Mouse (Mus musculus) hindbrain, embryonic 10.5 days (tissue): Measurements from ENCODE around the gene Diras1. TPM values are rescaled to one million over a fixed set of nuclear protein-coding genes. Genes with fewer than 3 reads are reported as not detected.
"Not testable (repeated sequence)": the region's sequence is repeated elsewhere in the genome, so short reads cannot be mapped to it uniquely, and the experiment has no call there.

Experiments
- DNase-seq: peaks from one replicate; pipeline ENCODE4 v3.0.0-alpha.2; 2017; ENCODE audit warnings: low spot score
- H3K27ac ChIP-seq: fragments of 300-500 bp; sonication (generic); 2 replicates; pipeline ENCODE4 v1.5.1; 2016; ENCODE audit warnings: mild to moderate bottlenecking, moderate library complexity
- H3K27me3 ChIP-seq: fragments of 300-500 bp; sonication (generic); 2 replicates; pipeline ENCODE4 v1.6.1; 2016; ENCODE audit warnings: mild to moderate bottlenecking; ENCODE audit not compliant: poor library complexity, insufficient read depth, severe bottlenecking
- H3K36me3 ChIP-seq: fragments of 300-500 bp; sonication (generic); 2 replicates; pipeline ENCODE4 v1.6.1; 2016; ENCODE audit warnings: mild to moderate bottlenecking, moderate library complexity
- H3K4me1 ChIP-seq: fragments of 300-500 bp; sonication (generic); replicated peaks from 2 replicates; pipeline ENCODE4 v1.6.1; 2016; ENCODE audit warnings: mild to moderate bottlenecking
- H3K4me3 ChIP-seq: fragments of 300-500 bp; sonication (generic); 2 replicates; pipeline ENCODE4 v1.5.1; 2016; ENCODE audit warnings: mild to moderate bottlenecking, moderate library complexity
- H3K9me3 ChIP-seq: fragments of 300-500 bp; sonication (generic); 2 replicates; pipeline ENCODE4 v1.6.1; 2016; ENCODE audit warnings: mild to moderate bottlenecking, moderate library complexity
- WGBS: fragments of 180-500 bp; shearing (Covaris S2); methylation state at CpG from one replicate; pipeline ENCODE4 v1.1.7; 2016; 5-methylcytosine and 5-hydroxymethylcytosine counted together
- polyA plus RNA-seq: library from polyadenylated mRNA; unstranded; fragments of >200 nt; fragmentation: Nextera tagmentation; extraction: Ambion mirVana; gene quantifications from 2 replicates; pipeline ENCODE4 v1.2.1, GENCODE M21; 2016

Diras1 gene
- polyA plus RNA-seq, 1 experiment from 2014 or later = 9.8 TPM

DNA sequence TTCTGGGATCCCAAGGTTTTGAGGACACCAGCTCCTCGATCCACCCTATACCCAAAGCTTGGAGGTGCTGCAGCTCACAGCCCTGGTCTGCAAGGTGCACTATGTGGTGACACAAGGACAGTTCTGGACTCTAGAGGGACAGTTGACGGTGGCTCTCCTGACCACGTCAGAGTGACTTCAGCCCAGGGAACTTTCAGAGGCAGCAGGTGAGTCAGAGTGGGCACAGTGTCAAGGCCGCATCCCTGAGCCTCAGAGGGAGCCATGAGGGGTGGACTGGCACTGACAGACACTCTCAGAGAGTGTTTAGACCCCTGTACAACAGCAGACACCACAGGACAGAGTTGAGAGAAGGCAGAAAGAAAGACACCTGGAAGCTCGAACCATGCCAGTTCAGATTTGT lies 27.1 kb upstream of the Diras1 start:
- 92% methylated on average over 5 of the region's 5 CpGs for WGBS
- H3K27me3 ChIP-seq = no peaks in the 10 kb centered on the region
- no peak overlapping the region for H3K4me3 ChIP-seq
- H3K4me1 ChIP-seq = peaks cover 24% of the 10 kb centered on the region
- H3K9me3 ChIP-seq = no peaks in the 10 kb centered on the region
- peaks cover 88% of the 10 kb centered on the region for H3K36me3 ChIP-seq
- no peak for DNase-seq
- no peak overlapping the region for H3K27ac ChIP-seq

DNA sequence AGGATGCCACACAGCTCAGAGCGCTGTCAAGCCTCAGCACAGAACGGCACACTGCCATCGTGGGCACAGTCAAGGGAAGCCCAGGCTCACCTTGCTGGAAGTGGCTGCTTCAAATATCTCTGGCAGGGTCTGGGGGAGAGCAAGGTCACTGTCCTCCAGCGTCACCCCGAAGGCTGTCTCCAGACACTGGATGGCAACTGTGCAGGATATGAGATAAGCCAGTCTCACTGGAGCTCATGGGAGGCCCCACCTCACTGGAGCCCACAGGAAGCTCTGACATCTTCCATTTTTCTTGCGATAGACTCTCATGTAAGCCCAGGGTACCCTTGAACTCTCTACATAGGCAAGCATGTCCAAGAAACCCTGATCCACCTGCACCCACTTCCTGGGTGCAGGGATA lies 25.7 kb upstream of the Diras1 start:
- peaks cover 10% of the 10 kb centered on the region; the same call in 1 of the 2 replicates for H3K4me1 ChIP-seq
- no peaks in the 10 kb centered on the region for H3K9me3 ChIP-seq
- DNase-seq = no peak
- no peaks in the 10 kb centered on the region for H3K27me3 ChIP-seq
- H3K36me3 ChIP-seq = peaks cover 96% of the 10 kb centered on the region
- WGBS = 96% methylated on average over 6 of the region's 6 CpGs
- no peak overlapping the region for H3K27ac ChIP-seq
- no peak overlapping the region for H3K4me3 ChIP-seq

DNA sequence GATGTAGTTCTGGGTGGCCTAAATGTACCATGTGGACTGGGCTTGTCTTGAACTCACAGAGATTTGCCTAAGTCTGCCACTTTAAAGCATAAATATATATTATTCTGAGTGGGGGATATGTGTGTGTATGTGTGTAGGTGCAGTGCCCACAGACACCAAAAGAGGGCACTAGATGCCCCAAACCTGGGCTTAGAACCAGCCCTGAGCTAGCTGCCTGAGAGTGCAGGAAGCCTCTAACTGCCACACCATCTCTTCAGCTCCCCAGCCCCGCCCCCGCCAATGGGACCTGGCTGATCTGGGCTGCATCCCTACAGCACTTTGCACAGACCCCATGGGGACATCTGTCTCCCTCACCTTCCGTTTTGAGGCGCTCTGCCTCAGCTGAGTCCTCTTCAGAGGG lies 25.2 kb upstream of the Diras1 start:
- Histone ChIP-seq H3K4me1 (0 out of 2 replicates have a peak, but pooled peaks cover 10% of the 10 kb centered on the region), H3K27ac (no peak overlapping the region), H3K9me3 (no peaks in the 10 kb centered on the region), H3K27me3 (no peaks in the 10 kb centered on the region), H3K4me3 (no peak overlapping the region), H3K36me3 (peaks cover 99% of the 10 kb centered on the region)
- DNase-seq = peak; percentile 28
- 90% methylated on average over 4 of the region's 4 CpGs for WGBS

DNA sequence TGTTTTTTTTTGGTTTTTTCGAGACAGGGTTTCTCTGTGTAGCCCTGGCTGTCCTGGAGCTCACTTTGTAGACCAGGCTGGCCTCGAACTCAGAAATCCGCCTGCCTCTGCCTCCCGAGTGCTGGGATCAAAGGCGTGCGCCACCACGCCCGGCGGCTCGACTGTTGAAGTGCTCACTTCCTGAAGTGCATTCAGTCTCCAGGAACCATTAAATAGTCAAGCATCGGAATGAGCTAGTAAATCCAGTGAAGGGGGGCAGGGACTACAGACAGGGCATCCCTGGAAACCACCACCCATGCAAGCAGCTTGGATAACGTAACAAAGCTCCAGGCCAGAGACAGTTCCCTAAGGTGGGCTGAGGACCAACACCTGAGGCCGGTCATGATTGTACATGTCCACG lies 19.8 kb upstream of the Diras1 start:
- peaks cover 80% of the 10 kb centered on the region for H3K36me3 ChIP-seq

DNA sequence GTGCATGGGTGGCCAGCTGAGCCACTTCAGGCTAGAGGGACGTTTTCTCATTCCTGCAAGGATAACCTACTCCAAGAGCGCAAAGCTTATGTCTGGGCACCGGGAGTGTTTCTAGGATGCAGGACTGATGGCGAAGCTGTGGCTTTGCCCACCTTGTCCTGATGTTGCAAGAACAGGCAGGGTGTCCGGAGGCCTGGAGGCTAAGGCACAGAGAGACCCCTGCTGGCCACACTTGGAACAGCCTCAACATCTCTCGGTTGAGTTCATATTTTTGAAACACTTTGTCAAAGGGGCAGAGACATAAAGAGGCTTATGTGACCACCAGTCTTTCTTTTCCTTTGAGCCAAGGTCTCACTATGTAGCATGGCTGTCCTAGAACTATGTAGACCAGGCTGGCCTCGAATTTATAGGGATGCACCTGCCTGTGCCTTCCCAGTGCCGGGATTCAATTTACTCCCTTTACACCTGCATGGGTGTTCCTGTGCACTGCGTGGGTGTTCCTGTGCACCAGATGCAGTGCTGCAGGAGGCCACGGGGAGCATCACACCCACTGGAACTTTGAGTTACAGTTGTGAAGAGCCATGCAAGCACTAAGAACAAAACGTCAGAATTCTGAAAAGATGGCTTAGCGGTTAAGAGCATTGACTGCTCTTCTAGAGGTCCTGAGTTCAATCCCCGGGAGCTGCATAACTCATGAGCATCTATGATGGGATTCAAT lies 16.2 kb upstream of the Diras1 start:
- WGBS = 37% methylated on average over 13 of the region's 13 CpGs

More for the DNA sequence above, 19.8 kb upstream of the Diras1 start:
- not testable (repeated sequence) for H3K27ac ChIP-seq, H3K27me3 ChIP-seq, H3K4me1 ChIP-seq, H3K9me3 ChIP-seq, H3K4me3 ChIP-seq, DNase-seq
- WGBS = 94% methylated on average over 14 of the region's 14 CpGs

DNA sequence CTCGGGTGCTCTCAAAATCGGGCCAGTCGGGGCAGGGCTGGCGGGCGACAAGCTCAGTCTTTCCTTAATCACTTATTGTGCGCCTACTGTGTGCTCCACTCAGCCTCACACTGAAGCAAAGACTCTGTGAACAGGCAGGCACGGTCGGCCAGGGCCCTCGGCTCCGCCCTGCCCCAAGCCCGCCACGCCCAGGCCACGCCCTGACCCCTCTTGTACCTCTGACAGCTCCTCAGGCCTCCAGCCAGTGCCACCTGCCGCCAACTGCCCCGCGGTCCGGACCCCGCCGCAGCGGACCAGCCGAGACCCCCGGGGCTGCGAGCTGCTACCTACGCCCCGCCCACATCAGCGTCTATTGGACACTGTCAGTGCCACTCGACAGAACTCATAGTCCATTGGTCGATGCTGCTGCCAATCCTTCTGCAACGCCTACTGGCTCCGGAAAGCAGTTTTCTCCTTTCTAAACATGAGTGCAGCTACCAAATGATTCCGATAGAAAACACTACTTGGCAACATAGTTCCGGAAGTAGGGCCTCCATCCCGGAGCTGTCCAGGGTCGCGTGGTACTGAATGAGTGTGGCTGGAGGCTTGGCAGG lies 11.6 kb upstream of the Diras1 start, which contains the start of gene Slc39a3:
TSS of gene Slc39a3 (minus strand) at position 439 of the 593 bp plus-strand sequence.
- peak within 1 kb of the TSS; percentile 86 for H3K27ac ChIP-seq
- WGBS = 1% methylated on average over 35 of the region's 35 CpGs
- peak; percentile 98 for DNase-seq

More for the DNA sequence above, 16.2 kb upstream of the Diras1 start:
- Histone ChIP-seq H3K4me1 (peaks cover 12% of the 10 kb centered on the region), H3K27ac (no peak overlapping the region), H3K27me3 (no peaks in the 10 kb centered on the region), H3K36me3 (peaks cover 44% of the 10 kb centered on the region), H3K9me3 (no peaks in the 10 kb centered on the region), H3K4me3 (no peak overlapping the region)
- DNase-seq = peak; percentile 75

DNA sequence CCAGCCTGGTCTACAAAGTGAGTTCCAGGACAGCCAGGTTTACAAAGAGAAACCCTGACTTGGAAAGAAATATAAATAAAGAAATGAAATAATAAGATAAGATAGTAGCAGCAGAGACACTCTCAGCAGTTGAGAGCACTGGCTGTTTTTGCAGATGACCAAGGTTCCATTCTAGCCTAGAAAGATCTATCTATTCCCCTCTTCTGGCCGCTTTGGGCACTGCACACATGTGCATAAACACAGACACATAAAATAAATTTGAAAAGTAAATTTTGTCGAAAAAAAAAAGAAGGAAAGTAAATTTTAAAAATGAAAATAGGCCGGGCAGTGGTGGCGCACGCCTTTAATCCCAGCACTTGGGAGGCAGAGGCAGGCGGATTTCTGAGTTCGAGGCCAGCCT lies 10.8 kb upstream of the Diras1 start:
- Histone ChIP-seq H3K4me1 (peaks cover 14% of the 10 kb centered on the region), H3K27me3 (no peaks in the 10 kb centered on the region), H3K36me3 (peaks cover 13% of the 10 kb centered on the region), H3K9me3 (no peaks in the 10 kb centered on the region), H3K27ac (no peak overlapping the region), H3K4me3 (no peak overlapping the region)
- no peak for DNase-seq
- WGBS = 78% methylated on average over 7 of the region's 7 CpGs

More for the DNA sequence above, 11.6 kb upstream of the Diras1 start, which contains the start of gene Slc39a3:
- H3K27me3 ChIP-seq = no peaks in the 10 kb centered on the region
- H3K4me3 ChIP-seq = peak within 1 kb of the TSS; percentile 67
- H3K36me3 ChIP-seq = peaks cover 7% of the 10 kb centered on the region; the same call in 1 of the 2 replicates
- peaks cover 14% of the 10 kb centered on the region for H3K4me1 ChIP-seq
- no peaks in the 10 kb centered on the region for H3K9me3 ChIP-seq

DNA sequence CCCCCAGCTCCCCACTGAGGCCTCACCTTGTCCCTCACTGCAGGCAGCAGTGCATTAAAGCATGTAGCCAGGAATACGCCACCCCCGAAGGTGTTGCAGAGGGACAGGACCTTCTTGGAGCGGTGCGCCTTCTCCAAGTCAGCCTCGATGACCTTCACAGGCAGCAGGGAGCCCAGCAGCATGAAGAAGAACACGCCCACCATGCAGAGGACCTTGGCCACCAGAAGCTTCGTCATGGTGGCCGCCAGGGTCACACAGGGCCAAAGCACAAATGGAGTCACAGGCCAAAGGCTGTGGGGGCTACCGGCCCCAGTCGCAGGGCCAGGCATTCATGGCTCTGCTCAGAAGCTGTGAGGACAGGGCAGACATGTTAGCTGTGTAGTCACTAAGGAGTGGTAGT lies 8.1 kb upstream of the Diras1 start:
- Histone ChIP-seq H3K27me3 (no peaks in the 10 kb centered on the region), H3K36me3 (peaks cover 28% of the 10 kb centered on the region), H3K4me3 (no peak overlapping the region), H3K4me1 (peaks cover 14% of the 10 kb centered on the region), H3K9me3 (no peaks in the 10 kb centered on the region), H3K27ac (no peak overlapping the region)
- DNase-seq = no peak
- 87% methylated on average over 10 of the region's 10 CpGs for WGBS

DNA sequence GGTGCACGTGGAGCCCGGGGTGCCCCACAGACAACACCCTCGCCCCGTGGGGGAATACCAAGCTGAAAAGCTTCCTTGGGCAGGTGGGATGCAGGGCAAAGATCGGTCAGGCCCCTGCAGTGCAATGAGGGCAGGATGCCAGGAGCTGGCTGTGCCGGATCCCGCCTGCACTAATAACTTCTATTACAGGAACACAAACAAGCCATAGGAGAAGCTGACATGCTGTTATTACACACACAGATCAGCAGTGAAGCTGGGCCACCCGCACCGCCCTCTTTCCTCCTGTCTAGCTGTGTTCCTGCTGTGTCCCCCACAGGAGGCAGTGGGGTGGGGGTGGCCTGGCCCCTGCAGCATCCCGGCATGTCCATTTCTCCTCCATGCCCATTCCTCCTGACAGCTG lies 3.6 kb upstream of the Diras1 start:
- whole genome bisulfite sequencing = 72% methylated on average over 10 of the region's 10 CpGs
- H3K9me3 ChIP-seq = no peaks in the 10 kb centered on the region
- no peak overlapping the region for H3K4me3 ChIP-seq
- H3K27me3 ChIP-seq = peaks cover 31% of the 10 kb centered on the region
- H3K4me1 ChIP-seq = peaks cover 11% of the 10 kb centered on the region
- no peak for DNase-seq
- peaks cover 28% of the 10 kb centered on the region for H3K36me3 ChIP-seq
- 0 out of 2 replicates have a peak overlapping the region, but pooled peaks have one; percentile 5 for H3K27ac ChIP-seq

DNA sequence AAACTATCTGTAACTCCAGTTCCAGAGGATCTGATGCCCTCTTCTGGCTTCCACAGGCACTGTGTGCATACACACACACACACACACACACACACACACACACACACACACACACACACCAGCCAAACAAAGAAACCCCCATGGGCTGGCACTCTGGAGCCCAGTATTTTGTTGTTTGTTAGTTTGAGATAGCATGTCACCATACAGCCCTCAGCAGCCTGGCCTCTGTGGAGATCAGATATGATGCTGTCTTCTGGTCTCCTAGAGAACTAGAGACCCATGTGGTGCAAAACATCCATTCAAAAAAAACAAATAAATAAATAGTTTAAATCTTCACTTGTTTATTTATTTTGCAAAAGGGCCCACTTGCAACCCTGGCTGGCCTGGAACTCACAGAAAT lies 2.8 kb upstream of the Diras1 start:
- Histone ChIP-seq H3K4me3 (no peak overlapping the region), H3K4me1 (peaks cover 11% of the 10 kb centered on the region), H3K9me3 (no peaks in the 10 kb centered on the region), H3K27ac (no peak overlapping the region), H3K36me3 (peaks cover 28% of the 10 kb centered on the region), H3K27me3 (peaks cover 39% of the 10 kb centered on the region)
- no peak for DNase-seq

DNA sequence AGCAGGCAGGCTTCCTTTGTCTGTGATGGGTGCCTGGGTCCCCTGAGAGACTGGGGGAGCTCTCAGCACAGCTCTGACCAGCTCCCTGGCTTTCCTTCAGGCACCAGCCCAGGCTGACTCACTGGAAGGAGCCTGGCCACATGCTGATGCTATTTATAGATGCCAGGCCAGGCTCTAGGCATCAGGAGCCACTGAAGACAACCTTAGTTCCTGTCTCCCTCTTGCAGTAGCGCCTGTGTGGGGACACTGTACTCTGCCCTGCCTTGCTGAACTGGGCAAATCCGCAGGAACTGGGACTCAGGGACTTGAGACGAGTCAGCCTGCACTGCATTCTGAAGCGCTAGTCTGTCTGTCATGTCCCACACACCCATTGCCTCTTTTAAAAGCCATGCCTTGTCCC lies 1.9 kb upstream of the Diras1 start:
- H3K4me3 ChIP-seq = no peak overlapping the region
- peaks cover 11% of the 10 kb centered on the region for H3K4me1 ChIP-seq
- WGBS = 73% methylated on average over 4 of the region's 4 CpGs
- no peaks in the 10 kb centered on the region for H3K9me3 ChIP-seq
- peaks cover 22% of the 10 kb centered on the region for H3K36me3 ChIP-seq
- DNase-seq = no peak
- no peak overlapping the region for H3K27ac ChIP-seq
- peaks cover 47% of the 10 kb centered on the region for H3K27me3 ChIP-seq

DNA sequence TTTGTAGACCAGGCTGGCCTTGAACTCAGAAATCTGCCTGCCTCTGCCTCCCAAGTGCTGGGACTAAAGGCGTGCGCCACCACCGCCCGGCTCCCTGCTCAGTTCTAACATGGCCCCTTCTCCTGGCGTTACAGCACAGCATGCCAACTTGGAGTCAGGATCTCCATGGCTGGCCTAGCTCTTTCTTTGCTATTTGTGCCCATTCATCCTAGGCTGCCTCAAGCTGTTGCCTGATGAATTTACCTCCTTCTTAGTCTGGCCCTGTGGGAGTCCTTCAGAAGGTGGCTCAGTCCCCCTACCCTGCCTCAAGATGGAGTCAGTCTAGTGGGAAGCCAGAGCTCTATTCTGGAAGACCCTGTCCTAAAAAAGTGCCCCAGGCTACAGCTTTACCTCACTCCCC lies 1.4 kb upstream of the Diras1 start:
- Histone ChIP-seq H3K4me1 (peaks cover 15% of the 10 kb centered on the region), H3K27ac (no peak overlapping the region), H3K36me3 (peaks cover 20% of the 10 kb centered on the region), H3K9me3 (no peaks in the 10 kb centered on the region), H3K4me3 (no peak overlapping the region), H3K27me3 (peaks cover 52% of the 10 kb centered on the region)
- no peak for DNase-seq
- 95% methylated on average over 5 of the region's 5 CpGs for WGBS

DNA sequence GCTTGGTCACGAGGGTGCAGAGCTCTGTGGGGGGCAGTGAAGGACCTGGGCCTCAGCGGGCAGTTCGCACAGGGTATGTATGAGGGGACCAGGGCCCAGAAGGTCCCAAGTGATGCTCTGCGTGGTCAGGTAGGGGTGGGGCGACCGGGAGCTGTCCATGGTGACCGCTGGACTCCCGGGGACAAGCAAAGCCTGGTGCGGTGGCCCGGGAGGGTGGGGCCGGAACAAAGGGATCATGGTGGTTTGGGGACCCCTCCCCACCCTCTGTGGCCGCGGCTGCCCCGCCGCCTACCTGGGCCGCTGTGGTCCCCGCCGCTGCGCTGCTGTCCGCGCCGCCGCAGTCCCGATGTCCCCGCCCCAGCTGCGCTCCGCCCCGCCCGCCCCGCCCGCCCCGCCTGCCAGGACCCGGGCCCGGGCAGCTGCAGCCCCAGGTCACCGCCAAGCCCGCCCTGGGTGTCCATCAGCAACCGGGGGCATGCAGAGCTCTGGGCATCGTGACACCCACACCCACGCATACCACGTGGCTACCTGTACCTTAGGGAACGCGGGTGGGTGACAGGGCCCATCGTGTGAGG lies 328 bp downstream of the Diras1 start:
- DNase-seq = no peak
- Histone ChIP-seq H3K4me3 (peak overlapping the region; percentile 57), H3K4me1 (peaks cover 19% of the 10 kb centered on the region), H3K36me3 (0 out of 2 replicates have a peak, but pooled peaks cover 4% of the 10 kb centered on the region), H3K27ac (peak overlapping the region; percentile 81), H3K9me3 (no peaks in the 10 kb centered on the region), H3K27me3 (peaks cover 68% of the 10 kb centered on the region)
- 2% methylated on average over 36 of the region's 43 CpGs for WGBS
